Mouse (Mus musculus) lung, postnatal 0 days (tissue): ENCODE measurements at regions not wholly inside any gene's neighbourhood (a gene's known extent, or its start where the extent isn't known, plus 50 kb on each side); places are given as distances from the start of the nearest gene placed in this dataset.

Experiments used
- ATAC-seq: fragments of 200-750 bp; cut with Nextera tagmentation; 2 replicates; pipeline ENCODE4 v1.8.0; 2017; ENCODE audit warnings: moderate library complexity
- DNase-seq: peaks from one replicate; pipeline ENCODE4 v3.0.0-alpha.2; 2016; ENCODE audit warnings: low spot score
- H3K27ac ChIP-seq: fragments of 300-500 bp; sonication (generic); 2 replicates; pipeline ENCODE4 v1.5.1; 2014; ENCODE audit warnings: antibody characterized with exemption, mild to moderate bottlenecking, low read length, mixed read lengths
- H3K27me3 ChIP-seq: fragments of 300-500 bp; sonication (generic); replicated peaks from 2 replicates; pipeline ENCODE4 v1.6.1; 2014; ENCODE audit warnings: low read length, mixed read lengths; ENCODE audit not compliant: insufficient read depth
- H3K36me3 ChIP-seq: fragments of 300-500 bp; sonication (generic); 2 replicates; pipeline ENCODE4 v1.6.1; 2014; ENCODE audit warnings: low read length, mixed read lengths; ENCODE audit not compliant: insufficient read depth
- H3K4me1 ChIP-seq: fragments of 300-500 bp; sonication (generic); 2 replicates; pipeline ENCODE4 v1.6.1; 2014; ENCODE audit warnings: antibody characterized with exemption, low read depth, low read length, mixed read lengths; ENCODE audit not compliant: insufficient read depth
- H3K4me2 ChIP-seq: fragments of 300-500 bp; sonication (generic); replicated peaks from 2 replicates; pipeline ENCODE4 v1.6.1; 2014; ENCODE audit warnings: low read depth, mild to moderate bottlenecking, low read length, moderate library complexity, mixed read lengths
- H3K4me3 ChIP-seq: fragments of 300-500 bp; sonication (generic); 2 replicates; pipeline ENCODE4 v1.5.1; 2014; ENCODE audit warnings: low read depth, low read length
- H3K9ac ChIP-seq: fragments of 300-500 bp; sonication (generic); replicated peaks from 2 replicates; pipeline ENCODE4 v1.6.1; 2014; ENCODE audit warnings: low read depth, mild to moderate bottlenecking
- H3K9me3 ChIP-seq: fragments of 300-500 bp; sonication (generic); 2 replicates; pipeline ENCODE4 v1.6.1; 2016; ENCODE audit warnings: low read length, mixed read lengths
- CTCF ChIP-seq: IDR thresholded peaks from 2 replicates; pipeline ENCODE4 v1.5.1; 2016; ENCODE audit warnings: antibody characterized with exemption, mild to moderate bottlenecking
- EP300 ChIP-seq: IDR thresholded peaks from 2 replicates; pipeline ENCODE4 v1.6.1; 2016; ENCODE audit warnings: antibody characterized with exemption, mild to moderate bottlenecking, control low read depth
- WGBS: fragments of 180-500 bp; shearing (Covaris S2); extraction: QIAGEN DNeasy Blood & Tissue Kit; methylation state at CpG from one replicate; pipeline ENCODE4 v1.1.7; 2014; 5-methylcytosine and 5-hydroxymethylcytosine counted together

DNA sequence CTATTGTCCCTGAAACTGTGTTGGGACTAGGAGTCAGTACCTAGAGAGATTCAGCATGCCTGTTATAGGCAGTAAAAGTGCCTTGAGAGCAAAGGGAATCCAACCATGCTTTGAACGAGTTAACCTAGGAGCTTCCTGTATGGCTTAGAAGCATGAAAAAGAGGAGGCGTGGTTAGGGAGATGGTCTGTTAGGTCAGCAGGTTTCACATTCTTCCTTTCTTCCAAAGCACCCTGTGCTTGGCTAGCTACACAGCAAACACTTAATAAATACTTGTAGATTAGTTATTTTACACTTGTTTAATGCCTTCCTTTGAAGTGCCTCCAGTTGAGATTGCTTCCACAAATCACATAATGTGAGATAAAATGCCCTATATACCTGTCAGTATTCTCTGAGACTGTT is 284.9 kb upstream of the Adgra3 start:
- Histone ChIP-seq H3K4me3 (no peak overlapping the region), H3K27me3 (no peaks in the 10 kb centered on the region), H3K4me2 (no peak overlapping the region), H3K9me3 (no peaks in the 10 kb centered on the region), H3K9ac (no peak overlapping the region), H3K27ac (no peak overlapping the region), H3K4me1 (no peaks in the 10 kb centered on the region), H3K36me3 (no peaks in the 10 kb centered on the region)
- TF ChIP-seq EP300: no peak
- no peak for TF ChIP-seq CTCF
- DNase-seq: peak; percentile 61
- peak; percentile 71 for ATAC-seq
- 48% methylated on average over 2 of the region's 2 CpGs for WGBS

GRCm38 (mm10) chr5:50309491-50309890 is 250.7 kb upstream of the Adgra3 start:
- Histone ChIP-seq H3K9ac (no peak overlapping the region), H3K4me1 (no peaks in the 10 kb centered on the region), H3K4me3 (no peak overlapping the region), H3K27me3 (no peaks in the 10 kb centered on the region), H3K27ac (no peak overlapping the region), H3K36me3 (no peaks in the 10 kb centered on the region), H3K9me3 (no peaks in the 10 kb centered on the region), H3K4me2 (no peak overlapping the region)
- WGBS: 32% methylated on average over 1 of the region's 1 CpGs
- TF ChIP-seq EP300: no peak
- TF ChIP-seq CTCF: no peak
- ATAC-seq: no peak
- no peak for DNase-seq

- DNase-seq: no peak
- no peak for ATAC-seq
- WGBS: 63% methylated on average over 1 of the region's 1 CpGs
These were observed 245.2 kb upstream of the Adgra3 start for GRCm38 (mm10) chr5:50303859-50304480.

GRCm38 (mm10) chr5:50293794-50294193 is 235.0 kb upstream of the Adgra3 start:
- H3K4me1 ChIP-seq: no peaks in the 10 kb centered on the region
- DNase-seq (peak; percentile 9), ATAC-seq (no peak)
- no peak overlapping the region for H3K4me2 ChIP-seq
- WGBS: 55% methylated on average over 3 of the region's 3 CpGs
- H3K9me3 ChIP-seq: no peaks in the 10 kb centered on the region
- H3K27me3 ChIP-seq: no peaks in the 10 kb centered on the region
- H3K4me3 ChIP-seq: no peak overlapping the region
- H3K27ac ChIP-seq: no peak overlapping the region
- no peak overlapping the region for H3K9ac ChIP-seq
- TF ChIP-seq CTCF: no peak
- no peak for TF ChIP-seq EP300
- no peaks in the 10 kb centered on the region for H3K36me3 ChIP-seq

More at GRCm38 (mm10) chr5:50303859-50304480, 245.2 kb upstream of the Adgra3 start:
- H3K4me2 ChIP-seq: no peak overlapping the region
- no peaks in the 10 kb centered on the region for H3K4me1 ChIP-seq
- H3K27me3 ChIP-seq: no peaks in the 10 kb centered on the region
- H3K27ac ChIP-seq: no peak overlapping the region
- TF ChIP-seq EP300 (no peak), CTCF (no peak)
- no peak overlapping the region for H3K9ac ChIP-seq
- no peaks in the 10 kb centered on the region for H3K9me3 ChIP-seq
- no peak overlapping the region for H3K4me3 ChIP-seq
- no peaks in the 10 kb centered on the region for H3K36me3 ChIP-seq

DNA sequence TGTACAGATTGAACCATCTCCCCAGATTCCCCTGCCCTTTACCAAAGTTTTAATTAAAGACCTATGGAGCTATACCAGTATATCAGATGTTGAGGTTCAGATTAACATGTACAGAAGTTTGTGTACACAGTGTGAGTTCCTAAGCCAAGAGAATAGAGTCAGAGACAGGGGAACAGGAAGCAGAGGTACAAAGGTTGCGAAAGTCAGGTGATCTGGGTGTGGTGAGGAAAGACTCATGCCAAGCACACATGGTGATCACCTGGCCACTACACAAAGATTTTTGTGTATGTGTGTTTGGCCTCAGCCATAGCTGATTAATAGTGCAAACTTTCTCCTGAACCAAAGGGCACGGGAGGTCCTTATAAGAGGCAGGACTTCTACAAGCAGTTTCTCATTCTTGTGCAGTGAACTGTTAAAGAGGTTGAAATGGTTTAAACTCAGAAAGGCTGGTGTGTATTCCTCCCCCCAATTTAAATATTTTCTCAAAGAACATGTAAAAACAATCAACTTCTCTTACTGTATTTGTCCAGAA is 232.1 kb upstream of the Adgra3 start:
- H3K4me2 ChIP-seq: no peak overlapping the region
- no peaks in the 10 kb centered on the region for H3K27me3 ChIP-seq
- no peak overlapping the region for H3K9ac ChIP-seq
- no peak for ATAC-seq
- DNase-seq: no peak
- 78% methylated on average over 2 of the region's 2 CpGs for WGBS
- H3K9me3 ChIP-seq: no peaks in the 10 kb centered on the region
- H3K4me3 ChIP-seq: no peak overlapping the region
- H3K4me1 ChIP-seq: no peaks in the 10 kb centered on the region
- TF ChIP-seq EP300: no peak
- no peak for TF ChIP-seq CTCF
- H3K36me3 ChIP-seq: no peaks in the 10 kb centered on the region
- no peak overlapping the region for H3K27ac ChIP-seq

- Histone ChIP-seq H3K4me1 (no peaks in the 10 kb centered on the region), H3K9ac (no peak overlapping the region), H3K27me3 (no peaks in the 10 kb centered on the region), H3K4me3 (no peak overlapping the region), H3K9me3 (no peaks in the 10 kb centered on the region), H3K36me3 (no peaks in the 10 kb centered on the region), H3K27ac (no peak overlapping the region), H3K4me2 (no peak overlapping the region)
- DNase-seq (no peak), ATAC-seq (no peak)
- no peak for TF ChIP-seq EP300
- TF ChIP-seq CTCF: no peak
- WGBS: 62% methylated on average over 2 of the region's 2 CpGs
These were observed 201.6 kb upstream of the Adgra3 start for GRCm38 (mm10) chr5:50260417-50260816.

DNA sequence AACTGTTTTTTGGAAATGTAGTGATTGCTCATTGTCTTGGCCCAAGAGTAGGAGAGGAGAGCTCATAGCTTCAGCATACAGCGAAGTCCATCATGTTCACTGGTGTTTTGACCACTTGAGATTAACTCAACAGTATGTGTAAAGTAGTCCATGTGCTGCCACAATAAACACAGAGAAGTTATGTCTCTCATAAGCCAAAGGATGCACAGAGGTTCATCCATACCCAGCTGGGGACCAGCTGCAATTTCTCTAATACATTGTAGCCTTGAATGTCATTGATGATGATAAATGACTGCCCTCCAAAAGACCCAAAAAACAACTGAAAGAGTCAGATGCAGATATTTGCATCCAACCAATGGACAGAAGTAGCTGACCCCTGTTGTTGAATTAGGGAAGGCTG is 199.2 kb upstream of the Adgra3 start:
- Histone ChIP-seq H3K27me3 (no peaks in the 10 kb centered on the region), H3K27ac (no peak overlapping the region), H3K4me1 (no peaks in the 10 kb centered on the region), H3K36me3 (no peaks in the 10 kb centered on the region), H3K9ac (no peak overlapping the region), H3K9me3 (no peaks in the 10 kb centered on the region), H3K4me2 (no peak overlapping the region), H3K4me3 (no peak overlapping the region)
- DNase-seq (no peak), ATAC-seq (no peak)
- WGBS: 85% methylated on average over 1 of the region's 1 CpGs
- TF ChIP-seq EP300 (no peak), CTCF (no peak)
